Mouse (Mus musculus) ES-E14 (cell line): ENCODE results near the gene Trpm4.

Experiments
- MAFK ChIP-seq: IDR thresholded peaks from 2 replicates; pipeline ENCODE4 v1.6.1; 2014; ENCODE audit warnings: mild to moderate bottlenecking, low read depth, low read length, inconsistent platforms; ENCODE audit not compliant: insufficient read depth
- ZC3H11A ChIP-seq: IDR thresholded peaks from 2 replicates; pipeline ENCODE4 v1.6.1; 2012; ENCODE audit warnings: low read depth, mild to moderate bottlenecking, inconsistent platforms, low read length, borderline replicate concordance

DNA sequence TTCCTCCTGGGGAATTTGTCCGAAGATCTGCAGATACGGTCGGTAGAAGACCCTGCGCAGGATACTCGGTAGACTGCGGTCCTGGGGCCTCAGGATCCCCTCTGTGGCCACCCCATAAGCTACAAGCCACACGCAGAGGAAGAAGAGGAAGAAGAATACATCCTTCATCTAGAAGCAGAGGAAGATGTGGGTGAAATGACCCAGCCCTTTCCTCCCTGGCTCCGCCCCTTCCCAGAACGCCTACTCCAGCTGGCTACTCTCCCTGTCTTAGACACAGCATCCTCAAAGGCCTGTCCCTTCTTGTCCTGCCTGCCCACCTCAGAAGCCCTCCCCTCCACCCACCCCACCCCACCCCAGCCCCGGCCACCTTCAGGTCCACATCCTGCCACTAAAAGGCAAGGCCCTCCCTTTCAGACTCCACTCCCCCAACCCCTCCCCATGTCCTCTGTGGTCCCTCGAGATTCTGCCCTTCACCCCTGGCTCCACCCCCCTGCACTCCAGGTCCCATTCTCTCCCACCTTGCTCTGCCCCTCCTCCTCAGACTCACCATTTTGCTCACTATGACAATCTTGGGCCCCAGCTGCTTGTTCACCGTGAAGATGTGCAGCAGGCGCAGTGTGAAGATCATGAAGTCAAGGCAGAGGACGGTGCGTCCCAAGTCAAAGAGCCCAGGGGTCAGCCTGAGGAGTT is 24.9 kb downstream of the Trpm4 start:
- TF ChIP-seq ZC3H11A (no peak), MAFK (no peak)
